Mouse (Mus musculus): ENCODE results near the gene Pak1ip1.

Gene Pak1ip1

DNA sequence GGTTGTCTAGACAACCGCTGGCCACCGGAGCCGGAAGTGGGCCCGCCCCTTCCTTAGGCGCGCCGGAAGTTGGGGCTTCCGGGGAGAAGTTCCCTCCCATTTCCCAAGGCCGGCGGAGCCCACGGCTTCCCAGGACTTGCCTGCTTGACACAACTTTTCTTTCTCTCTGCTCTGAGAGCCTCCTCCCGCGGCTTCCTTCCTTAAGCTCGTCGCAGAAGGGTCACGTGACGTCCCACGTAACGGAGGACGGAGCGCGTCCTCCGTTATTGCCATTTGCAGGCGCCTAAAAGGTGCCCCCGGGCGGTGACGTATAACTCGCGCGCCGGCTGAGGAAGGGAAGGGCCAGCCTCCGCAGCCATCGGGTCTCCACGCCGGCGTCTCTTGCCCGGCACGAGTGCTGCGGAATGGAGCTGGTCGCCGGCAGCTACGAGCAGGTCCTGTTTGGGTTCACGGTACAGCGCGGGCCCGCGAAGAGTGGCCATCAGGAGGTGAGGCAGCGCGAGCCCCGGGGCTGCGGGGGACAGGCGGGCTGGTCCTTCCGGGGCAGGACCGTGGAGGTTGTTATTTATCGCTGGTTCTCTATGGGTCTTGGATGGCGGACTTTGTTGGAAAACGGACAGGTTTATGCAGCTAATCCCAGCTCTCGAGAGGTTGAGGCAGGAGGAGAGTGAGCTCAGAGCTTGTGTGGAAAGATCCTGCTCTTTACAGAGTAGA lies at the start of gene Pak1ip1:
TSS of gene Pak1ip1 (plus strand) at position 98 of the 714 bp plus-strand sequence.
- under 1% methylated on average over 58 of the region's 58 CpGs for WGBS

DNA sequence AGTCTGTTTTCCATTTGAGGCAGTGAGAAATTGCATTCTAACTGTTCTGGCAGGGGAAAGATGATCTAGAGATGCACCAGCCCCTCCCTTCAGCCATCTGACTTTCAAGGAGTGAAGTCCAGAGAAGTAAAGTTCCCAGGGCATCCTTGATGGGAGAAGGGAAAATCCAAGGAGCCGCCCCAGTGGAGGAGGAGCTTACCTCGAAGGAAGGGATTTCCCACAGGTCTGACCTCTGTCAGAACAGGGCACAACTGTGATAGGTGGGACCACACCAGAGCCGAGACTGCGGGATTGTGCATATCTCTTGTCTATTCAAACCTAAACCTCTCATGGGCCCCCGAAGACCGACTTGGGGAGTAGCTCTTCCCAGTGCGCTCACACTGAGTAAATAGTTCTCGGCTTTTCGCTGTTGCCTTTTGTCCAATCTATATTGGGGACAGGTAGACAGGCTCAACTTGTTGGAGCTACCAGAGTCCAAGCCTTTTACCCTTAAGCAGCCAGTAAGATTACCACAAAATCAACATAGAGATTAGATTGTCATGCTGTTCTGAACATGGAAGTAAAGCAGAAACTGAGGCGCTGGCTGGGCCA lies 49.3 kb upstream of the Pak1ip1 start:
- WGBS = 88% methylated on average over 10 of the region's 10 CpGs

DNA sequence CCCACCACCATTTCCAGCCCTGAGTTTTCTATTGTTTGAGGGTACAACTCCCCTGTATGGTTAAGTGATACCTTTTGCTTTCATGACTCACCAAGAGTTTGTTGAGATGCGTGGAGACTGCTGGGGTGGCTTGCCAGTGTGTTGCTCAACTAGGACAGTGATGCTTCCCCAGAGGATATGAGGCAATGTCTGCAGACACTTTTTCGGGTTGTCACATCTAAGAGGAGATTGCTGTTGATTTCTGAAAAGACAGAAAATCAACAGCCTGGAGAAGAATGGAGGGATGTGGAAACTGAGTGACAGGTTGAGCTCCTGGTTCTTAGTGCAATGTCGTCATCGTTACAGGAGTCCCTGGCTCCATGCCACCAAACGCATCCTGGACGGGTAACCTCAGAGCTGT lies 47.6 kb upstream of the Pak1ip1 start:
- WGBS = 38% methylated on average over 6 of the region's 6 CpGs

DNA sequence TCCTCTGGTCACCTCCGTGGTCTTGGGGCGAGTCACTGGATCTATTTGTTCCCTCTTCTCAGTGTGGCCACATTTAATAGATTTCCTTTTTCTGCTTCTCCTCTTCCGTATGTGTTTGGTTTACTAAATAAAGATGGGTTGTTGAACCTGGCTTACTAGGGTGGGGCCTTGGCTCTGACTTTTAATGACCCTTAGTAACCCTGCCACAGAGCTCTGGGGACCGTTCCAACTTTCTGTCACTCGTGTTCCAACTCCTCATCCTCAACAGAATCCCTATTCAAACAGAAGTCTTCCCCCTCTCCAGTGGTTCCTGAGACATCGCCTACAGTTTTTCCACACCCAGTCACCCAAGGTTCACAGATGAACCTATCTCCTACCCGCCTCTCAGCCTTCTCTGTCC lies 45.0 kb upstream of the Pak1ip1 start:
- 80% methylated on average over 7 of the region's 7 CpGs for WGBS

DNA sequence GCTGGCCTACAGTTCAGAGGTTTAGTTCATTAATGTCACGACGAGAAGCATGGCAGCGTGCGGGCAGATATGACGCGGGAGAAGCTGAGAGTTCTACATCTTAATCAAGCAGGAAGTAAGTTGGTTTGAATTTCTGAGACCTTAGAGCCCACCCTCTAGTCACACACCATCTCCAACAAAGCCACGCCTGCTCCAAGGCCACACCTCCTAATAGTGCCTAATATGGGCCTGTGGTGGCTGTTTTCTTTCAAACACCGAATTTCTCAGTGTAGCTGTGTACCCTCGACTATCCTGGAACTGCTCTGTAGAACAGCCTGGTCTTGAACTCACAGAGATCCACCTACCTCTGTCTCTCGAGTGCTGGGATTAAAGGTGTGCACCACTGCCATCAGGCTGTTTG lies 33.2 kb upstream of the Pak1ip1 start:
- WGBS = 96% methylated on average over 10 of the region's 10 CpGs

DNA sequence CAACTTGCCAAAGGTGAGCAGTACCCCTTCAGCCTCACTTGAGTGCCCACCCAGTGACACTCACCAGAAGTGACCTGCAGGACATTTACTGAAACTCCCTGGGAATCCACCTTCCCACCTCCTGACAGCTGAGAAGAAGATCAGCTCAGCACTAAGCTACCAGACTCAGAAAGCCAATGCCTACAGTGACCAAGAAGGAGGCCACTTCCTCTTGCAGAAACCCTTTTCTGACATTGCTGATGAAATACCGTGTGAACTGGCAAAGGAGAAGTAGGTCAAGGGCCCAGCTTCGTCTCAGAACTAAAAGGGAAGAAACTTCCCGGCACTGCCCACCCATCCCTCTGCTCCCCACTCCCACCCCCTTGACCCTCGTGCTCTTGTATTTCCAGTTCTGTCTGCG lies 32.3 kb upstream of the Pak1ip1 start:
- WGBS = 72% methylated on average over 5 of the region's 5 CpGs

DNA sequence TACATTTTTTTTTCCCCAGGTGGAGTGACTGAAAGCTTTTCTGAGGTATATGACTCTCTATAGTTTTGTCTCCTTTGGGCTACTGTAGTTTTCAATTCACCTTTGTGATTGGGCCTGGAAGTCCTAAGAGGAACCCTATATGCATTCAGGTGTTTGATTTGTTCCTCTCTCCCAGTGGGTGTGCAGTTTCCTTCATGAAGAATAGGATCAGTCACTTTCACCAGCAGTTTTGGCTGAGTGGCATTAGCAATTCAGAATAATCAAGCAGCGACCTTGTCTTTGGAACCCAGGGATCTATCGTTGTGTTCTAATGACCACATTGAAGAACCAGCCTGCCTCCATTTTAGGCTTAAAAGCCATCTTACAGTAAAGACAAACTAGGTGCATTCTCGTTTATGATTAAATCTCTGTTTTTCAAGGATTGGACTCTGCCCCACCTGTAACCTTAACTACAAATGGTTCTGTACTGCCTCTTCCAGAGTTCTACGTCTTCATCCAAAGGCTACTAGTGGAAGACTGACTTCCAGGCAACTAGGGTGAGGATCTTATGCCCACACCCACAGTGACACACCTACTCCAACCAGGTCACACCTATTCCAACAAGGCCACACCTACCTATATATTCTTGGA lies 30.9 kb upstream of the Pak1ip1 start:
- WGBS = 94% methylated on average over 4 of the region's 4 CpGs

DNA sequence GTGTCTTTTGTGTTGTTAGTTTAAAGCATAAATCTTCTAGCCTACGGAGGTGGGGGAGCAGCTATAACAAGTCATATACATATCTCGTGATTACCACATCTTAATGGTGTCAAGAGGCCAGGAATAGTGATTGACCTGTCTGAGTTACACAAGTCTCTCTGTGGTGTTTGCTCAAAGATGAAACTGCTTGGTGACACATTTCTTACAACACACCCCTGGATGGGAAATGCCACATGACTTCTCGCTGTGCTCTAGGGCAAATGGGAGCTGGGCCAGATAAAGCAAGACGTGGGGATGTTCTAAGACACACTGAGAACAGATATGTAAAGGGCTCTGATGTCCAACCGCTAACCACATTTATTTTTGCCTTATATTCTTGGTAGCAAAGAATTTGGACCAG lies 29.6 kb upstream of the Pak1ip1 start:
- 89% methylated on average over 5 of the region's 5 CpGs for WGBS

DNA sequence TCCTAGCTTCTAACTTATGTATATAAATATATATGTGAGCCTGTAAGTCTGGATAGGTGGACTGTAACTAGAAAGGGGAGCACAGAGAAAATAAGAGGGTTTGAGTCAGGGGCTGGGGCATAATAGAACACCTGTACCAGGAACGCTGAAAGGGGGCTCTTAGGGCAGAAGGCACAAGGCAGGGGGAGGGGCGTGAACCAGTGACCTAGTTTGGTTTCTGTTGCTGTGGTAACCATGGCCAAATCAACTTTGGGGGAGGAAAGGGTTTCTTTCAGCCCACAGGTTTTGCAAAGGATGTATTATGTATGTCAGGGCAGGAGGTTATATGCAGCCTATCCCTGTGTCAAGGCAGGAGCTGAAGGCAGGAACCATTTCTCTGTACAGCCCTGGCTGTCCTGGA lies 29.0 kb upstream of the Pak1ip1 start:
- WGBS = 80% methylated on average over 2 of the region's 2 CpGs

DNA sequence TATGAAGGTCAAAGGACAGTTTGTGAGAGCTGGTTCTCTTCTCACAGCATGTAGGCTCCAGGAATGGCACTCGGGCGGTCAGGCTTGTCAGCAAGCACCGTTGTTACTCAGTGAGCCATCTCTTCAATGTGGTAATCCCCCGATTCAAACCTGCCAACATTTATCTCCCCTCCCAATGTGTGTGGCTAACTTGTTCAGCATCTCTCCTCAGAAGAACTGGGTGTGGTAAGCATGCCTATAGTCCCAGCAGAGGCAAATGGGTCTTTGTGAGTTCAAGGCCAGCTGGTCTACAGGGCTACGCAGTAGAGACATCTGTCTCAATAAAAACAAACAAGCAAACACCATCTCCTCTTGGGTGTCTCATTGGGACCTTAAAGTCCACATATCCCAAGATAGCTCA lies 27.8 kb upstream of the Pak1ip1 start:
- 95% methylated on average over 5 of the region's 5 CpGs for WGBS

DNA sequence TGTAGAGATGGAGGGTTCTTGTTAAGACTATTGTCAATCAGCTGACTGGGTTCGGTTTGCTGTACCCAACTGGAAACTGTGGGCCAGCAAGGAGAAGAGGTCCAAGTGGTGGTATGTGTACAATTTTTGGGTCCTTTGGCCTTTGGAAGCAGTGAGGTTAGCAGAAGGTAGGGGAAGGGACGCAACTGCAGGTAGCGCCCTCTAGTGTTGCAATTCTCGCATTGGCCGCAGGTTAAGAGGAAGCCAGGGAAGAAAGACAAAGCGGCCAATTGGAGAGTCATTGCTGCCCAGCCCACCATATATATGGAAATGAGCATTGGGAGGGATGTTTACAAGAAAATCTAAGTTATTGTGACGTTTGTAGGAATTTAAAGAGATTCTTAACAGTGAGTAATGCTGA lies 23.2 kb upstream of the Pak1ip1 start:
- 26% methylated on average over 7 of the region's 7 CpGs for WGBS

DNA sequence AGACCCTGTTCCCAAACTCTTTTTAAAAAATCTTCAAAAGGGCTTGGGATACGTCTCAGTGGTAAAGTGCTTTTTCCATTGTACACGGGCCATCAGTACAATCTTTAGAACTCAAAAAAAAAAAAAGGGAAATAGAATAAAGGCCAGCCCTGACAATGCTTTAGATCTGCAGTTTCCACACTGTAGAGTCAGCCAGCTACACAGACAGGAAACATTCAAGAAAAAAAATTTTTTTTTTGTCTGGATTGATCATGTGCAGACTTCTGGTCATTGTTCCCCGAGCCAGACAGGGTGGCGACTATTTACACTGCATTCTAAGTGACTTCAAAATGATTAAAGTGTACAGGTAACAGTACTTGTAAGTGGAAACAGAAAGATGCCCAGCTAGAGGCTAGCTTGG lies 22.2 kb upstream of the Pak1ip1 start:
- 79% methylated on average over 4 of the region's 4 CpGs for WGBS

DNA sequence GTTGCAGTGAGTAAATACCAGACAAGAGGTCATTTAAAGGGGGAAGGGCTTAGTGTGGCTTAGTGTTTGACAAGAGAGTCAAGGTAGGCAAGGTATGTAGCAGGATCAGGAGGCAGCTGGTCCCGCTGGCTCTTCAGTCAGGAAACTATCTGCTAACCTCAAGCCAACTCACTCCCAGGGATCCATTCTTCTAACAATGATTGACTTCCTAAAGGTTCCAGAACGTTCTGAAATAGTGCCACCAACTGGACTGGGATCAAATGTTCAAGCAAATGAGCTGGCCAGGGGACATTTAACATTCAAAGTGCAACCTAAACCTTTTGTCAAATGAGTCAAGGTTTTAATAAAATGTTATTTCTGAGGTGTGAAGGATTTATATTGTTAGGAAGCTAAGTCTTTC lies 21.5 kb upstream of the Pak1ip1 start:
- 39% methylated on average over 2 of the region's 2 CpGs for WGBS

DNA sequence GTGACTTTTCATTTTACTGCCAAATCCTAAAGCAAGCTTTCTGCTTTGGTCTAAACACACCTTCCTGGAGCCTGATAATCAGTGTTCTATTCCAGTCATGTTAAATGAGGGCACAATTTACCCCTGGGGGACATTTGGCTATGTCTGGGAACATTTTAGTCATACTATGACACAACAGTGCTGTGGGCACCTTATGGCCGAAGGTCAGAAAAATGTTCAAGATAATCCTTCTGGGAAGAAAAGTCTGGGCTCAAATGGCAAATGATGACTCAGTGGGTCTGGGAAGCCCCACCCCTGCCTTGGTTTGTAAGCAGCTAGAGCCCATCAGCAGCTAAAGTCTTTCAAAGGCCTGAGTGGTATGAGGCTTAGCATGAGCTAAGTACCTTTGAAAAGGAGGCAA lies 18.1 kb upstream of the Pak1ip1 start:
- whole genome bisulfite sequencing = 82% methylated on average over 1 of the region's 1 CpGs

DNA sequence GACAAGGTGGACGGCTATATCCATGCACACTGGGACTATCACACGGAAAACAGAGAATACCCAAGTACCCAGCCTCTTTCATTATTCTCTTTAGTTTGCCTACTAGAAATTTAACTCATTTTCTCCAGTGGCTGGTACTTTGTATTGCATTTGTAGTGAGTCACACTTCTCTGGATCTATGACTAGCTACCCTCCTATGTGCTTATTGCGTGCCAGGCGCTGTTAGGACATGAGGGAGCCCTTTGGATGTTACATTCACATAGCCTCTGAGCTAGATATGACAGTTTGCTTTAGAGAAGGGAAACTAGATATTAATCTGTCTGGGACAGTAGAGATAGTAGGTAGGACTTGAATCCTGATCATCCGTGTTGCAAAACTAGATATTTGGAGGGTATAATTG lies 14.7 kb upstream of the Pak1ip1 start:
- 93% methylated on average over 5 of the region's 5 CpGs for WGBS

DNA sequence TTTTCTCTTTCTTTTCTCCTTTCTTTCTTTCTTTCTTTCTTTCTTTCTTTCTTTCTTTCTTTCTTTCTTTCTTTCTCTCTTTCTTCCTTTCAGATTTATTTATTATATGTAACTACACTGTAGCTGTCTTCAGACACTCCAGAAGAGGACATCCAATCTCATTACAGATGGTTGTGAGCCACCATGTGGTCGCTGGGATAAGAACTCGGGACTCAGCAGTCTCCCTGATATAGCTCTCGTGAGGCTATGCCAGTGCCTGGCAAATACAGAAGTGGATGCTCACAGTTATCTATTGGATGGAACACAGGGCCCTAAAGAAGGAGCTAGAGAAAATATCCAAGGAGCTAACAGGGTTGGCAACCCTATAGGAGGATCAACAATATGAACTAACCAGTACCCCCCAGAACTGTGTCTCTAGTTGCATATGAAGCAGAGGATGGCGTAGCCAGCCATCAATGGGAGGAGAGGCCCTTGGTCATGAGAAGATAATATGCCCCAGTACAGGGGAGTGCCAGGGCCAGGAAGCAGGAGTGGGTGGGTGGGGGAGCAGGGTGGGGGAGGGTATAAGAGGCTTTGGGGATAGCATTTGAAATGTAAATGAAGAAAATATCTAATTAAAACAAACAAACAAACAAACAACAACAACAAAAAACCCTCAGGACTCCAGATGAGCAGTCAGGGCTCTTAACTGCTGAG lies 13.1 kb upstream of the Pak1ip1 start:
- WGBS = 64% methylated on average over 4 of the region's 4 CpGs

DNA sequence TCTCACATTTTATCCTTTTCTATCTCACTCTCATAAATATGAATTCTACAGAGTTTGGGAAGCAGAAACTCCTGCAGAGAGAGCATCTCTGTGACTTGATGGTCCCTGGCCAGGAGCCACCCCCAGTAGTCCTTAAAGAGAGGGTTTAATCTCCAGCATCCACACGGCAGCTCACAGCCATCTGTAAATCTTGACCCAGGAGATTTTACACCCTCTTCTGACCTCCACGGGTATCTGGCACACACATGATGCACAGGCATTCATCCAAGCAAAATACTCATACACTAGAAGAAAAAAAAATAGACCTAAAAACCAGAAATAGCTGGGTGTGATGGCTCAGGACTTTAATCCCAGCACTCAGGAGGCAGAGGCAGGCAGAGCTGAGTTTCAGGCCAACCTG lies 12.4 kb upstream of the Pak1ip1 start:
- 73% methylated on average over 2 of the region's 2 CpGs for WGBS

DNA sequence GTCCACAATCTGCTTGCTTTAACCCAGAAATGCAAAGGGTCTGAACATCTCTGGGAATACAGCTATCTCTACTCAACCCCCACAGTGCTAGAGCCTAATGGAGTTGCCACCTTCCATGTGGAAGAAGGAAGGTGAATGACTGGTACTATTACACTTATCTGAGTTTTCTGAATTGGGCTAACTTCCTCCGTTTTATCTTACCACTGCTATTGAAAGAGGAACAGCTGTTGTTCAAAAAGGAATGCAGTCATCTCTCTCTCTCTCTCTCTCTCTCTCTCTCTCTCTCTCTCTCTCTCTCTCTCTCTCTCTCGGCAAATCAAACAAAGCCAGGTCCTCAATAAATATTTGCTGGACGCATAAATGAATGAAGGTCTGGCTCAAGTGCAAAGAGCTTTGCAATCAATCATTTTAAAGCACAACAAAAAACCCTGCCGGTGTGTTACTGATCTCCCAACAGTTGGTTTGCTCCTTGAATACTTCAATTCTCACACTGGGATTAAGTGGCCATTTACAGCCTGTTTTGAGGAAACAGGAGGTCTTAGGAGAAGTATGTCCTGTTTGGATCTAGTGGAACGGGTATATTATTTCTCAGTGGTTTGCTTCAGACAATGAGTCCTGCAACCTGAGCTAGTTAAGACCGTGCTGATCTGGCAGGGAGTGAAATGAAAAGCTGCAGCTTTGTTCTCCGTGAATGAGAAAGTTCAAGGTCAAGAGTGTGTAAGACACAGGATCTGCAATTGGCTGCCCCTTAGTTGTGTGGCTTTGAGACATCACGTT lies 6.1 kb upstream of the Pak1ip1 start:
- 31% methylated on average over 8 of the region's 8 CpGs for whole genome bisulfite sequencing

DNA sequence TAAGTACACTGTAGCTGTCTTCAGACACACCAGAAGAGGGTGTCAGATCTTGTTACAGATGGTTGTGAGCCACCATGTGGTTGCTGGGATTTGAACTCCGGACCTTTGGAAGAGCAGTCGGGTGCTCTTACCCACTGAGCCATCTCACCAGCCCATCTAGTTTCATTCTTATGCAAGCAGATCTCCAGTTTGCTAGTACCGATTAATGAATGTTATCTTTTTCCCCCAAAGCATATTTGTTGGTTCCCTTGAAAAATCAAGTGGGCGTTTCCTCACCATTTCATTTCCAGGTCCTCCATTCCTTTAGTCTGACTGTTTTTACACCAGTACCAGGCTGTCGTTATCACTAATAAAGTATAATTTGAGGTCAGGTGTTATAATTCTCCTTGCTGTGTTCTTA lies 2.3 kb upstream of the Pak1ip1 start:
- 94% methylated on average over 5 of the region's 5 CpGs for WGBS

DNA sequence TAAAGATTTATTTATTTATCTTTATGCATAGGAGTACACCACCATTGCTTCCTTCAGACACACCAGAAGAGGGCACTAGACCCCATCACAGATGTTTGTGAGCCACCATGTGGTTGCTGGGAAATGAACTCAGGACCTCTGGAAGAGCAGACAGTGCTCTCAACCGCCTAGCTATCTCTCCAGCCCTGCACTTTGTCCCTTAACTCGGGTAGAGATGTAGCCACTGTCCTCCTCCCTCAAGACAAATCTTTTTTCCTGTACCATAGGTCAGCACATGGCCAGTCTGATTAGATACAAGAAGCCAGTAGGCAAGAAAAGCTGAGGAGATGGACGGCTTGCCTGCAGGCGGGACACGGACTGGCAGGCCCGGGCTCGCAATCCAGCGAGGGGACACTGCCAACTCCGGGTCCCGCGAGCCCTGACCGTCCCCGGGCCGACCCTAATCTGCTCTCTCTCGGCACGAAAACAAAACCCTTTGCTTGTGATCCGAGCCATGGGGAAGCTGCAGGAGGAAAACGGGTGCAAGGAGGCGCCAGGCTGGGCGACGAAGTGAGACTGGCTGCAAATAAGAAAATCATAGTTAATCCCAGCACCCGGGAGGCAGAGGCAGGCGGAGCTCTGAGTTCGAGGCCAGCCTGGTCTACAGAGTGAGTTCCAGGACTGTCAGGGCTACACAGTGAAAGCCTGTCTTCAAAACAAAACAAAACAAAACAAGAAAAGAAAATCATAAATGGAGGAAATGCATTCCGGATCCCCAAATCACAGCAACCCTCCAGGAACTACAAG lies 490 bp upstream of the Pak1ip1 start:
- WGBS = under 1% methylated on average over 25 of the region's 25 CpGs

DNA sequence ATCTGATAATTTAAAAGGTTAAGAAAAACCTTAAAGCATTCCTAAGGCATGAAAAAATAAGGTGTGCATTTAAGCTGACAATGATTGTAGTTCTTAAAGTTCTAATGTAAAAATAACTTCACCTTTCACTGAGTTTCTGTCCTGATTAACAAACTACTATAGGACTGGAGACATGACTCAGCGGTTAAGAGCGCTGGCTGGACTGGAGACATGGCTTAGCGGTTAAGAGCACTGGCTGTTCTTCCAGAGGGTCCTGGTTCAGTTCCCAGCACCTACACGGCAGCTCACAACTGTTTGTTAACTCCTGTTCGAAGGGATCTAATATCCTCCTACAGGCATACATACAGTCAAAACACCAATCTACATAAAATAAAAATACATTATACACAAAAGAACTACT lies 1.2 kb downstream of the Pak1ip1 start:
- WGBS = 83% methylated on average over 5 of the region's 5 CpGs
